Mouse (Mus musculus) testis, adult 2 months (tissue): Measurements from ENCODE around the gene Ube2o.

Source experiments
- CTCF ChIP-seq: fragments of 200-500 bp; IDR thresholded peaks from 2 replicates; pipeline ENCODE4 v1.5.1; 2012; ENCODE audit warnings: low read depth, mild to moderate bottlenecking, inconsistent platforms, low read length, moderate library complexity; ENCODE audit not compliant: control insufficient read depth, insufficient read depth, insufficient replicate concordance
- POLR2A ChIP-seq: fragments of 200-500 bp; IDR thresholded peaks from 2 replicates; pipeline ENCODE4 v1.6.1; 2012; ENCODE audit warnings: low read depth, mild to moderate bottlenecking, inconsistent platforms, low read length, moderate library complexity; ENCODE audit not compliant: control insufficient read depth

GRCm38 (mm10) chr11:116593345-116593744 is 12.1 kb upstream of the Ube2o start:
- TF ChIP-seq POLR2A (no peak), CTCF (no peak)
